Mouse (Mus musculus) CH12.LX (cell line): ENCODE data around the gene Thsd4. TPM values are rescaled to one million over a fixed set of nuclear protein-coding genes. Genes with fewer than 3 reads are reported as not detected.

Source experiments
- DNase-seq: peaks from one replicate; pipeline ENCODE4 v3.0.0-alpha.2; 2013; ENCODE audit errors: extremely low read depth
- H3K27ac ChIP-seq: 2 replicates; pipeline ENCODE4 v1.5.1; 2012; ENCODE audit warnings: low read depth, mild to moderate bottlenecking, control low read depth, moderate library complexity; ENCODE audit not compliant: insufficient read depth
- H3K27me3 ChIP-seq: replicated peaks from 2 replicates; pipeline ENCODE3; 2012; ENCODE audit warnings: inconsistent platforms
- H3K36me3 ChIP-seq, 2 experiments: replicated peaks in 1 of 2; 2 replicates each; pipeline versions ENCODE3 to v1.6.1; 2012; ENCODE audit warnings: inconsistent platforms in 1 of 2, low read length in 1 of 2, mild to moderate bottlenecking in 1 of 2, mixed read lengths in 1 of 2, moderate library complexity in 1 of 2; ENCODE audit not compliant: control insufficient read depth in 1 of 2, insufficient read depth in 1 of 2
- H3K4me1 ChIP-seq, 2 experiments: 2 replicates each; pipeline ENCODE4 v1.6.1; 2012; ENCODE audit warnings: inconsistent platforms in 1 of 2, moderate library complexity in 1 of 2; ENCODE audit not compliant: insufficient read depth in 2 of 2, control insufficient read depth in 1 of 2
- H3K4me2 ChIP-seq: 2 replicates; pipeline ENCODE4 v1.6.1; 2012; ENCODE audit warnings: low read depth, mild to moderate bottlenecking, control low read depth; ENCODE audit not compliant: poor library complexity, insufficient read depth, severe bottlenecking
- H3K4me3 ChIP-seq, 3 experiments: fragments of 150-350 bp in 1 of 3; sonication (generic) in 1 of 3; replicated peaks in 1 of 3; 2 replicates each; pipeline versions ENCODE3 to v1.5.1; 2011 to 2012; ENCODE audit warnings: low read depth in 2 of 3, low read length in 2 of 3, mild to moderate bottlenecking in 2 of 3, moderate library complexity in 2 of 3, control low read depth in 1 of 3, improper control_type of control experiment in 1 of 3, inconsistent platforms in 1 of 3, mixed read lengths in 1 of 3; ENCODE audit not compliant: poor library complexity in 1 of 3
- H3K79me2 ChIP-seq: replicated peaks from 2 replicates; pipeline ENCODE4 v1.6.1; 2012; ENCODE audit warnings: mild to moderate bottlenecking, moderate library complexity; ENCODE audit not compliant: control insufficient read depth, poor library complexity, insufficient read depth, severe bottlenecking; ENCODE audit errors: extremely low read depth
- H3K9ac ChIP-seq: 2 replicates; pipeline ENCODE4 v1.6.1; 2012; ENCODE audit warnings: low read depth, mild to moderate bottlenecking, control low read depth, moderate library complexity; ENCODE audit not compliant: insufficient read depth
- H3K9me3 ChIP-seq: replicated peaks from 2 replicates; pipeline ENCODE3; 2012; ENCODE audit warnings: low read length, inconsistent platforms, mixed read lengths
- BHLHE40 ChIP-seq: IDR thresholded peaks from 2 replicates; pipeline ENCODE4 v1.6.1; 2011; ENCODE audit warnings: mild to moderate bottlenecking, low read depth, low read length, improper control_type of control experiment
- CHD1 ChIP-seq: IDR thresholded peaks from 2 replicates; pipeline ENCODE4 v1.6.1; 2012; ENCODE audit warnings: low read depth, low read length, improper control_type of control experiment, inconsistent platforms
- CHD2 ChIP-seq: IDR thresholded peaks from 2 replicates; pipeline ENCODE4 v1.6.1; 2011; ENCODE audit warnings: low read length, improper control_type of control experiment
- EP300 ChIP-seq: IDR thresholded peaks from 2 replicates; pipeline ENCODE4 v1.6.1; 2011; ENCODE audit warnings: low read length, improper control_type of control experiment
- HCFC1 ChIP-seq: IDR thresholded peaks from 2 replicates; pipeline ENCODE4 v1.6.1; 2012; ENCODE audit warnings: low read depth, mild to moderate bottlenecking, inconsistent platforms, low read length, improper control_type of control experiment
- JUND ChIP-seq: conservative IDR thresholded peaks from 2 replicates; pipeline ENCODE4 v1.6.1; 2011; ENCODE audit warnings: low read depth, low read length, improper control_type of control experiment
- KAT2A ChIP-seq: IDR thresholded peaks from 2 replicates; pipeline ENCODE4 v1.6.1; 2012; ENCODE audit warnings: low read length, improper control_type of control experiment, inconsistent platforms; ENCODE audit not compliant: insufficient replicate concordance
- MAX ChIP-seq: IDR thresholded peaks from 2 replicates; pipeline ENCODE4 v1.6.1; 2011; ENCODE audit warnings: low read length, improper control_type of control experiment
- MEF2A ChIP-seq: IDR thresholded peaks from 2 replicates; pipeline ENCODE4 v1.6.1; 2014; ENCODE audit warnings: low read depth, mild to moderate bottlenecking, inconsistent platforms, low read length, improper control_type of control experiment, borderline replicate concordance
- NELFE ChIP-seq: IDR thresholded peaks from 2 replicates; pipeline ENCODE4 v1.6.1; 2011; ENCODE audit warnings: low read depth, low read length, improper control_type of control experiment
- NRF1 ChIP-seq: IDR thresholded peaks from 2 replicates; pipeline ENCODE4 v1.6.1; 2014; ENCODE audit warnings: low read depth, mild to moderate bottlenecking, inconsistent platforms, low read length, improper control_type of control experiment, moderate library complexity
- POLR2A ChIP-seq: IDR thresholded peaks from 2 replicates; pipeline ENCODE4 v1.6.1; 2011; ENCODE audit warnings: low read depth, mild to moderate bottlenecking, improper control_type of control experiment, low read length
- POLR2AphosphoS2 ChIP-seq: IDR thresholded peaks from 2 replicates; pipeline ENCODE4 v1.6.1; 2011; ENCODE audit warnings: low read depth, low read length, improper control_type of control experiment
- TBP ChIP-seq: conservative IDR thresholded peaks from 2 replicates; pipeline ENCODE4 v1.6.1; 2011; ENCODE audit warnings: low read depth, low read length, improper control_type of control experiment
- USF1 ChIP-seq: IDR thresholded peaks from 2 replicates; pipeline ENCODE4 v1.6.1; 2014; ENCODE audit warnings: low read depth, mild to moderate bottlenecking, inconsistent platforms, low read length, improper control_type of control experiment
- ZMIZ1 ChIP-seq: IDR thresholded peaks from 2 replicates; pipeline ENCODE4 v1.6.1; 2012; ENCODE audit warnings: low read depth, mild to moderate bottlenecking, inconsistent platforms, low read length, improper control_type of control experiment
- ZNF384 ChIP-seq: IDR thresholded peaks from 2 replicates; pipeline ENCODE4 v1.6.1; 2012; ENCODE audit warnings: low read depth, low read length, improper control_type of control experiment, inconsistent platforms
- dilution Hi-C: fragments of 300-500 bp; cut with MboI; formaldehyde crosslinking; loops from 2 replicates; pipeline ENCODE4 v1.14.3; 2020; ENCODE audit warnings: low sequenced_read_pairs; ENCODE audit not compliant: extremely low pct_unique_long_range_greater_than_20kb, extremely low pct_ligation_motif_present
- in situ Hi-C: fragments of 300-500 bp; cut with MboI; formaldehyde crosslinking; loops from 3 replicates; pipeline ENCODE4 v1.14.3; 2019; ENCODE audit warnings: low sequenced_read_pairs, low pct_ligation_motif_present, low pct_unique_long_range_greater_than_20kb, mixed read lengths
- polyA plus RNA-seq: library from polyadenylated mRNA; unstranded; fragments of >175 nt; gene quantifications from 2 replicates; pipeline ENCODE4 v1.2.1, GENCODE M21; 2012; ENCODE audit warnings: low read depth; ENCODE audit not compliant: insufficient read length
- total RNA-seq, 2 experiments: library from RNA; depleted of rRNA; stranded (reverse); fragments of 300-350 nt in 1 of 2; fragments of >200 nt in 1 of 2; gene quantifications; 2 replicates each; pipeline ENCODE4 v1.2.3; 2012 to 2014

The Thsd4 gene
- total and polyA plus RNA-seq, 3 experiments: not detected

DNA sequence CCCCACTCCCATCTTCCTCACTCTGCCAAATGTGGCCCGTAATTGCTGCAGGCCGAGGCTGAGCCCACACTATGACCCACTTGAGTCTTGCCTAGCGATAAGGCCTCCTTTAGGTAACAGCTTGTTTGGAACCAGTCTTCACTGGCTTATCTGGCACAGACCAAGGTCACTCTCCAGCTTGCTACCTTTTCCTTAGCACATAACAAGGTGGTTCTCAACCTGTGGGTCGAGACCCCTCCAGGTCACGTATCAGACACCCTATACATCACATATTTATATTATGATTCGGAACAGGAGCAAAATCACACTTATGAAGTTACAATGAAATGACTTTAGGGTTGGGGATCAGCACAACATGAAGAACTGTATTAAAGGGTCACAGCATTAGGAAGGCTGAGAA is 495.9 kb downstream of the Thsd4 start:
- H3K79me2 ChIP-seq: no peaks in the 10 kb centered on the region
- H3K27me3 ChIP-seq: no peaks in the 10 kb centered on the region
- no peak for DNase-seq
- in situ Hi-C loops (no loop called here), dilution Hi-C loops (no loop called here)
- no peak overlapping the region for H3K9ac ChIP-seq
- peaks cover 0 to 22% of the 10 kb centered on the region in 2 experiments; a peak in 2 of 4 replicates for H3K4me1 ChIP-seq
- TF ChIP-seq CHD2: peak; percentile 38; the same call in 1 of the 2 replicates
- TF ChIP-seq NRF1: no peak
- no peak overlapping the region for H3K4me2 ChIP-seq
- no peak overlapping the region for H3K4me3 ChIP-seq
- H3K36me3 ChIP-seq: no peaks in the 10 kb centered on the region
- no peaks in the 10 kb centered on the region for H3K9me3 ChIP-seq
- no peak overlapping the region for H3K27ac ChIP-seq

- in situ Hi-C loops: no loop called here
- no peak for TF ChIP-seq MEF2A
- TF ChIP-seq BHLHE40: no peak
- TF ChIP-seq POLR2AphosphoS2: no peak
- no peak for TF ChIP-seq TBP
- no peak overlapping the region for H3K4me2 ChIP-seq
- H3K4me3 ChIP-seq: no peak overlapping the region
- no peak for DNase-seq
- no peaks in the 10 kb centered on the region for H3K27me3 ChIP-seq
- H3K9ac ChIP-seq: no peak overlapping the region
- dilution Hi-C loops: no loop called here
- H3K36me3 ChIP-seq: no peaks in the 10 kb centered on the region
- H3K4me1 ChIP-seq: peaks cover 0 to 22% of the 10 kb centered on the region in 2 experiments; a peak in 2 of 4 replicates
- H3K79me2 ChIP-seq: no peaks in the 10 kb centered on the region
- no peak overlapping the region for H3K27ac ChIP-seq
- no peaks in the 10 kb centered on the region for H3K9me3 ChIP-seq
Measured at GRCm38 (mm10) chr9:60024971-60025370, 496.9 kb downstream of the Thsd4 start.

DNA sequence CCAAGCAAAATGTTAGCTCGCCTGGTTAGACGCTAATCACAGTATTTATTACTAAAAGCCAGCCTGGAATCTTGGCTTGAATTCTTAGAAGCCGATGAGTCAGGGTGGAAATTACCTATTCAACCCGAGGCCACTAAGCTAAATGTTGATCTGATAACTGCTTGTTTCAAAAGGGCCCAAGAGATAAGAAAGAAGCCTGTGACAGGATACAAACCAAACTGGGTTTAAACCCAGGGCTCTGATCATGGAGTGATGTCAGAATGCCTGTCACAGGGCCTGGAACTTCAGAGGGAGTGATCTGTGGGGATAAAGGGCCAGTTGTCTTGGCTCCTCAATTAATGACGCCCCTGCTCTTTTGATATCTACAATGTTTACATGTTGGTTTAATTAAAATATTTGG is 497.3 kb downstream of the Thsd4 start:
- in situ Hi-C loops: no loop called here
- DNase-seq: no peak
- H3K27me3 ChIP-seq: no peaks in the 10 kb centered on the region
- no peaks in the 10 kb centered on the region for H3K79me2 ChIP-seq
- H3K27ac ChIP-seq: no peak overlapping the region
- no peak overlapping the region for H3K4me3 ChIP-seq
- dilution Hi-C loops: no loop called here
- no peaks in the 10 kb centered on the region for H3K36me3 ChIP-seq
- TF ChIP-seq EP300: no peak
- TF ChIP-seq ZMIZ1: no peak
- no peak for TF ChIP-seq MAX
- TF ChIP-seq MEF2A: no peak
- no peak for TF ChIP-seq JUND
- TF ChIP-seq CHD1: no peak
- TF ChIP-seq KAT2A: no peak
- no peak for TF ChIP-seq ZNF384
- TF ChIP-seq HCFC1: no peak
- no peak for TF ChIP-seq USF1
- no peak for TF ChIP-seq NELFE
- no peak for TF ChIP-seq POLR2A
- H3K4me1 ChIP-seq: peaks cover 0 to 22% of the 10 kb centered on the region in 2 experiments; a peak in 2 of 4 replicates
- H3K4me2 ChIP-seq: no peak overlapping the region
- no peak overlapping the region for H3K9ac ChIP-seq
- no peaks in the 10 kb centered on the region for H3K9me3 ChIP-seq
